Mouse (Mus musculus) intestine, postnatal 0 days (tissue): ENCODE results near the gene Ap2b1. TPM values are rescaled to one million over a fixed set of nuclear protein-coding genes. Genes with fewer than 3 reads are reported as not detected.
"Not testable (repeated sequence)": the region's sequence is repeated elsewhere in the genome, so short reads cannot be mapped to it uniquely, and the experiment has no call there.

ENCODE experiments used
- ATAC-seq: fragments of 200-750 bp; cut with Nextera tagmentation; 2 replicates; pipeline ENCODE4 v1.8.0; 2017; ENCODE audit warnings: mild to moderate bottlenecking, moderate TSS enrichment, moderate library complexity
- H3K27ac ChIP-seq: fragments of 300-500 bp; sonication (generic); 2 replicates; pipeline ENCODE4 v1.5.1; 2014; ENCODE audit warnings: mild to moderate bottlenecking, low read depth, low read length, moderate library complexity
- H3K27me3 ChIP-seq: fragments of 300-500 bp; sonication (generic); replicated peaks from 2 replicates; pipeline ENCODE4 v1.6.1; 2014; ENCODE audit warnings: low read length, mixed read lengths; ENCODE audit not compliant: control insufficient read depth, insufficient read depth
- H3K36me3 ChIP-seq: fragments of 300-500 bp; sonication (generic); 2 replicates; pipeline ENCODE4 v1.6.1; 2014; ENCODE audit warnings: mild to moderate bottlenecking, moderate library complexity; ENCODE audit not compliant: control insufficient read depth, insufficient read depth
- H3K4me1 ChIP-seq: fragments of 300-500 bp; sonication (generic); replicated peaks from 2 replicates; pipeline ENCODE4 v1.6.1; 2014; ENCODE audit warnings: antibody characterized with exemption, low read length, mixed read lengths; ENCODE audit not compliant: control insufficient read depth, insufficient read depth
- H3K4me2 ChIP-seq: fragments of 300-500 bp; sonication (generic); replicated peaks from 2 replicates; pipeline ENCODE4 v1.6.1; 2014; ENCODE audit warnings: low read depth, mild to moderate bottlenecking, moderate library complexity
- H3K4me3 ChIP-seq: fragments of 300-500 bp; sonication (generic); 2 replicates; pipeline ENCODE4 v1.5.1; 2014; ENCODE audit warnings: low read depth, low read length
- H3K9ac ChIP-seq: fragments of 300-500 bp; sonication (generic); 2 replicates; pipeline ENCODE4 v1.6.1; 2014; ENCODE audit warnings: mild to moderate bottlenecking, low read depth, low read length
- H3K9me3 ChIP-seq: fragments of 300-500 bp; sonication (generic); 2 replicates; pipeline ENCODE4 v1.6.1; 2016; ENCODE audit warnings: mixed run types; ENCODE audit not compliant: control insufficient read depth
- CTCF ChIP-seq: sonication (generic); IDR thresholded peaks from 2 replicates; pipeline ENCODE4 v1.5.1; 2016; ENCODE audit warnings: low read depth, mild to moderate bottlenecking, control low read depth, antibody characterized with exemption, moderate library complexity
- WGBS: fragments of 180-500 bp; shearing (Covaris S2); extraction: QIAGEN DNeasy Blood & Tissue Kit; methylation state at CpG from one replicate; pipeline ENCODE4 v1.1.7; 2014; 5-methylcytosine and 5-hydroxymethylcytosine counted together
- polyA plus RNA-seq: library from polyadenylated mRNA; unstranded; fragments of >200 nt; fragmentation: Nextera tagmentation; extraction: Ambion mirVana; gene quantifications from 2 replicates; pipeline ENCODE4 v1.2.1, GENCODE M21; 2015

Gene Ap2b1
- polyA plus RNA-seq = 20.4 and 20.7 TPM in 2 replicates

GRCm38 (mm10) chr11:83298225-83299195 is at the start of gene Ap2b1:
TSS of gene Ap2b1 (plus strand) at chr11:83299024.
- Histone ChIP-seq H3K27me3 (no peaks in the 10 kb centered on the region), H3K9ac (peak within 1 kb of the TSS; percentile 74), H3K4me1 (no peaks in the 10 kb centered on the region), H3K9me3 (no peaks in the 10 kb centered on the region), H3K27ac (peak within 1 kb of the TSS; percentile 92), H3K36me3 (peaks cover 13% of the 10 kb centered on the region), H3K4me2 (peak within 1 kb of the TSS; percentile 76), H3K4me3 (peak within 1 kb of the TSS; percentile 68)
- ATAC-seq = peak; percentile 92
- TF ChIP-seq CTCF = 0 out of 2 replicates have a peak, but pooled peaks have one; percentile 5
- 2% methylated on average over 56 of the region's 56 CpGs for WGBS

GRCm38 (mm10) chr11:83257211-83257610 is 41.6 kb upstream of the Ap2b1 start:
- 26% methylated on average over 5 of the region's 5 CpGs for WGBS
- H3K4me2 ChIP-seq, H3K27me3 ChIP-seq, H3K36me3 ChIP-seq, H3K27ac ChIP-seq, H3K4me1 ChIP-seq, H3K9ac ChIP-seq, ATAC-seq, H3K9me3 ChIP-seq, H3K4me3 ChIP-seq: not testable (repeated sequence)

GRCm38 (mm10) chr11:83262673-83263072 is 36.2 kb upstream of the Ap2b1 start:
- H3K36me3 ChIP-seq = no peaks in the 10 kb centered on the region
- no peak overlapping the region for H3K27ac ChIP-seq
- no peak overlapping the region for H3K4me2 ChIP-seq

GRCm38 (mm10) chr11:83263146-83263545 is 35.7 kb upstream of the Ap2b1 start:
- no peaks in the 10 kb centered on the region for H3K9me3 ChIP-seq
- H3K36me3 ChIP-seq = no peaks in the 10 kb centered on the region
- ATAC-seq = no peak
- H3K4me3 ChIP-seq = no peak overlapping the region
- no peak overlapping the region for H3K4me2 ChIP-seq
- WGBS = 60% methylated on average over 3 of the region's 3 CpGs
- H3K9ac ChIP-seq = no peak overlapping the region
- H3K4me1 ChIP-seq = no peaks in the 10 kb centered on the region
- H3K27me3 ChIP-seq = no peaks in the 10 kb centered on the region
- TF ChIP-seq CTCF = peak; percentile 71
- H3K27ac ChIP-seq = no peak overlapping the region

More at GRCm38 (mm10) chr11:83262673-83263072, 36.2 kb upstream of the Ap2b1 start:
- no peaks in the 10 kb centered on the region for H3K4me1 ChIP-seq
- WGBS = 98% methylated on average over 1 of the region's 1 CpGs
- no peaks in the 10 kb centered on the region for H3K9me3 ChIP-seq
- no peak overlapping the region for H3K4me3 ChIP-seq
- no peak for TF ChIP-seq CTCF
- no peaks in the 10 kb centered on the region for H3K27me3 ChIP-seq
- no peak overlapping the region for H3K9ac ChIP-seq
- ATAC-seq = no peak

- no peaks in the 10 kb centered on the region for H3K4me1 ChIP-seq
- no peak overlapping the region for H3K27ac ChIP-seq
- peak overlapping the region; percentile 37 for H3K9ac ChIP-seq
- WGBS = under 1% methylated on average over 6 of the region's 6 CpGs
- peak overlapping the region; percentile 54 for H3K4me3 ChIP-seq
- TF ChIP-seq CTCF = no peak
- H3K9me3 ChIP-seq = no peaks in the 10 kb centered on the region
- H3K36me3 ChIP-seq = no peaks in the 10 kb centered on the region
- peak overlapping the region; percentile 69 for H3K4me2 ChIP-seq
- peak; percentile 28 for ATAC-seq
- H3K27me3 ChIP-seq = no peaks in the 10 kb centered on the region
These were observed 28.0 kb upstream of the Ap2b1 start for GRCm38 (mm10) chr11:83270842-83271150.

- under 1% methylated on average over 26 of the region's 26 CpGs for WGBS
- peak overlapping the region; percentile 54 for H3K4me3 ChIP-seq
- no peaks in the 10 kb centered on the region for H3K9me3 ChIP-seq
- no peak overlapping the region for H3K27ac ChIP-seq
- peak overlapping the region; percentile 37 for H3K9ac ChIP-seq
- no peak for TF ChIP-seq CTCF
- ATAC-seq = peak; percentile 83
- H3K27me3 ChIP-seq = no peaks in the 10 kb centered on the region; the same call in 1 of the 2 replicates
- peak overlapping the region; percentile 69 for H3K4me2 ChIP-seq
- H3K36me3 ChIP-seq = no peaks in the 10 kb centered on the region
- H3K4me1 ChIP-seq = no peaks in the 10 kb centered on the region
These were observed 27.5 kb upstream of the Ap2b1 start for GRCm38 (mm10) chr11:83271151-83271950.
